Comparison of ENCODE assay signal across 8 mouse cellular contexts in genomic region chr4:129034706-129035660, GRCm38 (mm10). TPM values are rescaled to one million over a fixed set of nuclear protein-coding genes. Genes with fewer than 3 reads are reported as not detected.
DNase-seq lines count a peak whose midpoint lies in the region; ATAC-seq and TF ChIP-seq lines count a peak whose summit lies in the region.

No protein-coding gene starts in this region.

- no peak overlapping the region for H3K9ac ChIP-seq in limb, embryonic 14.5 days (ENCODE audit: low read depth, low read length, severe bottlenecking)

- no peak for TF ChIP-seq CTCF in brain, embryonic 14.5 days (IDR thresholded peaks at IDR 0.05; ENCODE audit: borderline replicate concordance, extremely low read depth, insufficient read depth, insufficient read length)

- DNase-seq in cerebellum, adult 18-20 months = peak; percentile 46 to 62
- DNase-seq in cerebellum, adult 11 months = no peak
- peak; percentile 28 for DNase-seq in brain, embryonic 14.5 days (ENCODE audit: low read depth)
- no peak for DNase-seq in heart, embryonic 10.5 days (ENCODE audit: low spot score)
- peak; percentile 70 for DNase-seq in limb, embryonic 14.5 days (ENCODE audit: low spot score)
- peak; percentile 62 for DNase-seq in ovary, postnatal 14 days (ENCODE audit: low spot score)
- no peak for DNase-seq in retina, postnatal 1 day
- DNase-seq in frontal cortex, adult 2 months (ENCODE audit: extremely low spot score in 1 of 2, low spot score in 1 of 2) = no peak

- no peaks in the 10 kb centered on the region for H3K36me3 ChIP-seq in heart, embryonic 10.5 days
- H3K36me3 ChIP-seq in limb, embryonic 14.5 days (ENCODE audit: control insufficient read depth, insufficient read depth, low read length) = no peaks in the 10 kb centered on the region

- peaks cover 33% of the 10 kb centered on the region for H3K4me1 ChIP-seq in heart, embryonic 10.5 days
- peaks cover 29% of the 10 kb centered on the region for H3K4me1 ChIP-seq in limb, embryonic 14.5 days (ENCODE audit: control insufficient read depth, insufficient read depth, low read length)

- no peak overlapping the region for H3K4me2 ChIP-seq in limb, embryonic 14.5 days (replicated peaks; ENCODE audit: low read depth, low read length, severe bottlenecking)

- H3K27ac ChIP-seq in heart, embryonic 10.5 days = peak overlapping the region; percentile 2; the same call in 1 of the 2 replicates
- peak overlapping the region; percentile 53 for H3K27ac ChIP-seq in limb, embryonic 14.5 days (replicated peaks; ENCODE audit: low read depth, low read length)

- 48% methylated on average over 13 of the region's 13 CpGs for WGBS in heart, embryonic 10.5 days
- WGBS in limb, embryonic 14.5 days = 47% methylated on average over 13 of the region's 13 CpGs

- H3K4me3 ChIP-seq in heart, embryonic 10.5 days = no peak overlapping the region
- no peak overlapping the region for H3K4me3 ChIP-seq in limb, embryonic 14.5 days (replicated peaks; ENCODE audit: low read length)

- ATAC-seq in limb, embryonic 14.5 days (ENCODE audit: low FRiP score, low read depth) = peak; percentile 51

- 0 out of 2 replicates have a peak, but pooled peaks cover 6% of the 10 kb centered on the region for H3K27me3 ChIP-seq in heart, embryonic 10.5 days (ENCODE audit: insufficient read depth, poor library complexity, severe bottlenecking)
- no peaks in the 10 kb centered on the region for H3K27me3 ChIP-seq in limb, embryonic 14.5 days (ENCODE audit: control insufficient read depth, insufficient read depth, low read length)

- no peaks in the 10 kb centered on the region for H3K9me3 ChIP-seq in heart, embryonic 10.5 days
- no peaks in the 10 kb centered on the region for H3K9me3 ChIP-seq in limb, embryonic 14.5 days (ENCODE audit: control insufficient read depth, low read length)

- no peak for TF ChIP-seq POLR2A in brain, embryonic 14.5 days (IDR thresholded peaks at IDR 0.05; ENCODE audit: borderline replicate concordance, extremely low read depth, insufficient read depth, insufficient read length, poor library complexity, severe bottlenecking)
- no peak for TF ChIP-seq POLR2A in limb, embryonic 14.5 days (IDR thresholded peaks at IDR 0.05; ENCODE audit: borderline replicate concordance, extremely low read depth, insufficient read depth, insufficient read length)

RNA-seq across cellular contexts. Expression of gene Rnf19b, which starts 23.1 kb away (rescaled TPM):
- 73.0 and 84.4 TPM in 2 replicates for polyA plus RNA-seq in brain, embryonic 14.5 days (2012; rRNA removed)
- 5.3 and 6.8 TPM in 2 replicates for polyA plus RNA-seq in heart, embryonic 10.5 days (2016; fragmentation: Nextera tagmentation; extraction: Ambion mirVana)
- 28.1 and 29.1 TPM in 2 replicates for polyA plus RNA-seq in limb, embryonic 14.5 days (2012; rRNA removed)
- polyA plus RNA-seq in limb, embryonic 14.5 days (2014; fragmentation: Nextera tagmentation; extraction: Ambion mirVana) = 9.9 and 10.0 TPM in 2 replicates
- polyA plus RNA-seq in frontal cortex, adult 2 months (2012; rRNA removed) = 45.4 and 47.8 TPM in 2 replicates

RNA-seq across cellular contexts. Expression of gene Ak2, which starts 43.2 kb away (rescaled TPM):
- polyA plus RNA-seq in brain, embryonic 14.5 days (2012; rRNA removed) = 54.3 and 68.4 TPM in 2 replicates
- polyA plus RNA-seq in heart, embryonic 10.5 days (2016; fragmentation: Nextera tagmentation; extraction: Ambion mirVana) = 189 and 215 TPM in 2 replicates
- 94.7 and 127 TPM in 2 replicates for polyA plus RNA-seq in limb, embryonic 14.5 days (2012; rRNA removed)
- 153 and 165 TPM in 2 replicates for polyA plus RNA-seq in limb, embryonic 14.5 days (2014; fragmentation: Nextera tagmentation; extraction: Ambion mirVana)
- polyA plus RNA-seq in frontal cortex, adult 2 months (2012; rRNA removed) = 41.8 and 42.2 TPM in 2 replicates

Comparison
In these comparisons a context has a peak if more than half of its experiments do, and no peak if none do; other contexts are left out.
1. DNase-seq: peak in cerebellum, adult 18-20 months (2 of 2), brain, embryonic 14.5 days (single experiment), limb, embryonic 14.5 days (single experiment) and ovary, postnatal 14 days (single experiment); none in cerebellum, adult 11 months (single experiment), heart, embryonic 10.5 days (single experiment), retina, postnatal 1 day (single experiment) and frontal cortex, adult 2 months (0 of 2).